Mouse (Mus musculus) urinary bladder, postnatal 36 days (tissue): ENCODE results near the gene Slc5a3.
"Not testable (repeated sequence)": the region's sequence is repeated elsewhere in the genome, so short reads cannot be mapped to it uniquely, and the experiment has no call there.

ENCODE experiments used
- DNase-seq, 2 experiments: peaks; one replicate each; pipeline ENCODE4 v3.0.0; 2022; ENCODE audit warnings: low spot score in 2 of 2, mixed read lengths in 1 of 2

Slc5a3 gene

GRCm38 (mm10) chr16:92062832-92063231, 4.7 kb downstream of the Slc5a3 start:
- DNase-seq, result no peak

- no peak for DNase-seq
Measured at GRCm38 (mm10) chr16:92064801-92065200, 6.7 kb downstream of the Slc5a3 start.

- DNase-seq, result no peak
Measured at GRCm38 (mm10) chr16:92070338-92070737, 12.2 kb downstream of the Slc5a3 start.

- no peak for DNase-seq
Measured at GRCm38 (mm10) chr16:92076797-92077196, 18.7 kb downstream of the Slc5a3 start.

- no peak for DNase-seq
Measured at GRCm38 (mm10) chr16:92083771-92084453, 25.8 kb downstream of the Slc5a3 start.

- no peak for DNase-seq
Measured at GRCm38 (mm10) chr16:92089225-92089624, 31.1 kb downstream of the Slc5a3 start.

- DNase-seq, result peak in 1 of 2 experiments; percentile 49
Measured at GRCm38 (mm10) chr16:92091876-92092275, 33.8 kb downstream of the Slc5a3 start.

- DNase-seq, result no peak
Measured at GRCm38 (mm10) chr16:92098351-92099051, 40.4 kb downstream of the Slc5a3 start.

- DNase-seq, result no peak
Measured at GRCm38 (mm10) chr16:92099598-92099997, 41.5 kb downstream of the Slc5a3 start.

GRCm38 (mm10) chr16:92100111-92100510, 42.0 kb downstream of the Slc5a3 start:
- no peak for DNase-seq

GRCm38 (mm10) chr16:92102115-92102514, 44.0 kb downstream of the Slc5a3 start:
- DNase-seq, result peak in 1 of 2 experiments; percentile 24

- DNase-seq, result not testable (repeated sequence)
Measured at GRCm38 (mm10) chr16:92102931-92103330, 44.8 kb downstream of the Slc5a3 start.

- no peak for DNase-seq
Measured at GRCm38 (mm10) chr16:92103572-92104331, 45.6 kb downstream of the Slc5a3 start.

GRCm38 (mm10) chr16:92104332-92104590, 46.1 kb downstream of the Slc5a3 start:
- DNase-seq, result no peak

GRCm38 (mm10) chr16:92104951-92105350, 46.8 kb downstream of the Slc5a3 start:
- no peak for DNase-seq

- peak in 1 of 2 experiments; percentile 42 for DNase-seq
Measured at GRCm38 (mm10) chr16:92105631-92106030, 47.5 kb downstream of the Slc5a3 start.

- DNase-seq, result no peak
Measured at GRCm38 (mm10) chr16:92107346-92107745, 49.2 kb downstream of the Slc5a3 start.

- DNase-seq, result no peak
Measured at GRCm38 (mm10) chr16:92114706-92115241, 56.7 kb downstream of the Slc5a3 start.

- DNase-seq, result no peak
Measured at GRCm38 (mm10) chr16:92115611-92116421, 57.7 kb downstream of the Slc5a3 start.

GRCm38 (mm10) chr16:92117337-92118209, 59.5 kb downstream of the Slc5a3 start:
- no peak for DNase-seq
